Mouse (Mus musculus): ENCODE results near the gene Dusp2. TPM values are rescaled to one million over a fixed set of nuclear protein-coding genes. Genes with fewer than 3 reads are reported as not detected.

Dusp2 gene
- polyA plus RNA-seq, 1 experiment: 116 TPM

- WGBS: 100% methylated on average over 1 of the region's 1 CpGs
- DNase-seq (ENCODE audit: low read depth in 1 of 2, low spot score in 2 of 2): no peak
- Histone ChIP-seq H3K36me3 (ENCODE audit: control insufficient read depth, insufficient read depth, low read length) (no peaks in the 10 kb centered on the region), H3K4me1 (ENCODE audit: control insufficient read depth, insufficient read depth, insufficient read length) (no peaks in the 10 kb centered on the region), H3K4me3 (ENCODE audit: extremely low read depth, insufficient read depth, insufficient read length) (no peak overlapping the region), H3K27ac (ENCODE audit: insufficient read depth, low read length) (no peak overlapping the region), H3K27me3 (ENCODE audit: control insufficient read depth, insufficient read depth, low read length) (no peaks in the 10 kb centered on the region)
- TF ChIP-seq CTCF (IDR thresholded peaks at IDR 0.05; ENCODE audit: extremely low read depth, insufficient read depth, insufficient read length, insufficient replicate concordance) (no peak), POLR2A (IDR thresholded peaks at IDR 0.05; ENCODE audit: low read depth, low read length) (no peak)
These were observed 35.5 kb downstream of the Dusp2 start for GRCm38 (mm10) chr2:127371484-127371861.

DNA sequence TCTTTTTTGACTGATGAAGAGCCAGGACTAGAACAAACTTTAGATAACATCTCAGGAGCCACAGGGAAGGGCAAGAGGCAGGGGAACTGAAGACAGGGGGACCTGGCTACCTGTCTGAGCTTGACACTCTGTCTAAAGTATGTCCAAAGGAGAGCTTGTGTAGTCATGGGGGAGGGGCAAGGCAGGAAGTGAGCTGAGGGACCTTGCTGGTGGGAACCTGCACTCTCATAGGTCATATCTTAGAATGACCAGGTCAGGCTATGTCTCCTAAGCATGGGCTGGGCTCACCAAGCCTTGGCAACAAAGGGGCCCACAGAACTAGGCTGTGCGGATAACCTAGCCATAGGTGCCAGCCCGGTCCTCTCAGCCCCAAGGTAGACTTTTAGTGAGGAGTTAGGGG, 36.1 kb downstream of the Dusp2 start:
- H3K4me3 ChIP-seq (ENCODE audit: extremely low read depth, insufficient read depth, insufficient read length): no peak overlapping the region
- H3K27me3 ChIP-seq (ENCODE audit: control insufficient read depth, insufficient read depth, low read length): no peaks in the 10 kb centered on the region
- 83% methylated on average over 2 of the region's 2 CpGs for WGBS
- H3K36me3 ChIP-seq (ENCODE audit: control insufficient read depth, insufficient read depth, low read length): no peaks in the 10 kb centered on the region
- no peak for TF ChIP-seq POLR2A (IDR thresholded peaks at IDR 0.05; ENCODE audit: low read depth, low read length)
- no peak for TF ChIP-seq CTCF (IDR thresholded peaks at IDR 0.05; ENCODE audit: extremely low read depth, insufficient read depth, insufficient read length, insufficient replicate concordance)
- H3K27ac ChIP-seq (ENCODE audit: insufficient read depth, low read length): no peak overlapping the region
- H3K4me1 ChIP-seq (ENCODE audit: control insufficient read depth, insufficient read depth, insufficient read length): no peaks in the 10 kb centered on the region
- DNase-seq (ENCODE audit: low read depth in 1 of 2, low spot score in 2 of 2): no peak

DNA sequence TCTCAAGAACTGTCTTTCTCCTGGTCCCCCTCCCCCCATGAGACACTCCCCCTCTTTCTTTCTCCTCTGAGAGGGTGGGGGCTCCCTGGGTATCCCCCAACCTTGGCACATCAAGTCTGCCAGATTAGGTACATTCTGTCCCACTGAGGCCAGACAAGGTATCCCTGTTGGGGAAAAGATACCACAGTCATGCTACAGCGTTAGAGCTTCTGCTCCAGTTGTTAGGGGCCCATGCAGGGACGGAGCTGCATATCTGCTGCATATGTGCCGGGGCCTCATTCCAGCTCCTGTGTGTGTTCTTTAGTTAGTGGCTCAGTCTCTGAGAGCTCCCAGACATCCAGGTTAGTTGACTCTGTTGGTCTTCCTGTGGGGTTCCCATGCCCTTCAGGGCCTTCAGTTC, 38.2 kb downstream of the Dusp2 start:
- H3K27ac ChIP-seq (ENCODE audit: insufficient read depth, low read length): no peak overlapping the region

GRCm38 (mm10) chr2:127375087-127375486, 39.1 kb downstream of the Dusp2 start:
- WGBS: 72% methylated on average over 3 of the region's 3 CpGs
- Histone ChIP-seq H3K27me3 (ENCODE audit: control insufficient read depth, insufficient read depth, low read length) (no peaks in the 10 kb centered on the region), H3K36me3 (ENCODE audit: control insufficient read depth, insufficient read depth, low read length) (no peaks in the 10 kb centered on the region), H3K4me1 (ENCODE audit: control insufficient read depth, insufficient read depth, insufficient read length) (no peaks in the 10 kb centered on the region), H3K27ac (ENCODE audit: insufficient read depth, low read length) (no peak overlapping the region), H3K4me3 (ENCODE audit: extremely low read depth, insufficient read depth, insufficient read length) (no peak overlapping the region)
- no peak for DNase-seq (ENCODE audit: low read depth in 1 of 2, low spot score in 2 of 2)
- TF ChIP-seq POLR2A (IDR thresholded peaks at IDR 0.05; ENCODE audit: low read depth, low read length): no peak
- no peak for TF ChIP-seq CTCF (IDR thresholded peaks at IDR 0.05; ENCODE audit: extremely low read depth, insufficient read depth, insufficient read length, insufficient replicate concordance)

More for the DNA sequence above, 38.2 kb downstream of the Dusp2 start:
- Histone ChIP-seq H3K4me1 (ENCODE audit: control insufficient read depth, insufficient read depth, insufficient read length) (no peaks in the 10 kb centered on the region), H3K36me3 (ENCODE audit: control insufficient read depth, insufficient read depth, low read length) (no peaks in the 10 kb centered on the region), H3K4me3 (ENCODE audit: extremely low read depth, insufficient read depth, insufficient read length) (no peak overlapping the region), H3K27me3 (ENCODE audit: control insufficient read depth, insufficient read depth, low read length) (no peaks in the 10 kb centered on the region)
- WGBS: 85% methylated on average over 3 of the region's 3 CpGs
- no peak for DNase-seq (ENCODE audit: low read depth in 1 of 2, low spot score in 2 of 2)
- TF ChIP-seq POLR2A (IDR thresholded peaks at IDR 0.05; ENCODE audit: low read depth, low read length): no peak
- TF ChIP-seq CTCF (IDR thresholded peaks at IDR 0.05; ENCODE audit: extremely low read depth, insufficient read depth, insufficient read length, insufficient replicate concordance): no peak

DNA sequence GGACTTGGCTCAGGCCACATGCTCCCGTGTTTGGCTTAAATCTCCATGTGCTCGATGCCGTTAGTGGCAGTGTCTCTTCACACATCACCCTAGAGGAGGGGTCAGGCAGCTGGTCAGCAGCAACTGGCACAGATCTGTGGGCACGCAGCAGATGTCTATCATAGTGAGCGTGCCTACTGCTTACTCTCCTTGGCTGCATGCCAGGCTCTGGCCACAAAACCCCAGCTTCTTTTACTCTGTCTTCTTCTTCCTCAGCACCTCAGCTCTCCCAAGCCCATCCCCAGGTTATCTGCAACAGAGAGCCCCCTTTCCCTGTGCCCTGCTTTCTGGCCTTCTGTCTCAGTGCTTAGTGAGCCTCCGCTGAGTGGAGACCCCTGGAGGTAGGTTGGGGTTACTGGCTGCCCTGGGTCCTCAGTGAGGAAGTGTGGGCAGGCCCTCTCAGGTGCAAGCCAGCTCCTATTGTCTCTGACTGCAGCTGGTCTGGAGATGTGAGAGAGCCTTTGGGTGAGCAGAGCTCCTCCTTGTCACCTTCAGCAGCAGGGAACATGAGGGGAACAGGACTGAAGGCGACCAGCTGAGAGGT, 39.9 kb downstream of the Dusp2 start:
- DNase-seq (ENCODE audit: low read depth in 1 of 2, low spot score in 2 of 2): peak in 1 of 2 experiments; percentile 29
- Histone ChIP-seq H3K27ac (ENCODE audit: insufficient read depth, low read length) (no peak overlapping the region), H3K4me1 (ENCODE audit: control insufficient read depth, insufficient read depth, insufficient read length) (no peaks in the 10 kb centered on the region), H3K4me3 (ENCODE audit: extremely low read depth, insufficient read depth, insufficient read length) (no peak overlapping the region), H3K27me3 (ENCODE audit: control insufficient read depth, insufficient read depth, low read length) (no peaks in the 10 kb centered on the region), H3K36me3 (ENCODE audit: control insufficient read depth, insufficient read depth, low read length) (no peaks in the 10 kb centered on the region)
- TF ChIP-seq CTCF (IDR thresholded peaks at IDR 0.05; ENCODE audit: extremely low read depth, insufficient read depth, insufficient read length, insufficient replicate concordance) (no peak), POLR2A (IDR thresholded peaks at IDR 0.05; ENCODE audit: low read depth, low read length) (no peak)
- 28% methylated on average over 7 of the region's 7 CpGs for WGBS

GRCm38 (mm10) chr2:127376423-127377051, 40.6 kb downstream of the Dusp2 start:
- Histone ChIP-seq H3K4me3 (ENCODE audit: extremely low read depth, insufficient read depth, insufficient read length) (no peak overlapping the region), H3K27me3 (ENCODE audit: control insufficient read depth, insufficient read depth, low read length) (no peaks in the 10 kb centered on the region), H3K4me1 (ENCODE audit: control insufficient read depth, insufficient read depth, insufficient read length) (no peaks in the 10 kb centered on the region), H3K36me3 (ENCODE audit: control insufficient read depth, insufficient read depth, low read length) (no peaks in the 10 kb centered on the region), H3K27ac (ENCODE audit: insufficient read depth, low read length) (no peak overlapping the region)
- WGBS: 79% methylated on average over 6 of the region's 6 CpGs
- TF ChIP-seq CTCF (IDR thresholded peaks at IDR 0.05; ENCODE audit: extremely low read depth, insufficient read depth, insufficient read length, insufficient replicate concordance) (no peak), POLR2A (IDR thresholded peaks at IDR 0.05; ENCODE audit: low read depth, low read length) (no peak)
- no peak for DNase-seq (ENCODE audit: low read depth in 1 of 2, low spot score in 2 of 2)

GRCm38 (mm10) chr2:127377942-127378610, 42.1 kb downstream of the Dusp2 start:
- DNase-seq (ENCODE audit: low read depth in 1 of 2, low spot score in 2 of 2): no peak
- H3K4me1 ChIP-seq (ENCODE audit: control insufficient read depth, insufficient read depth, insufficient read length): no peaks in the 10 kb centered on the region
- no peaks in the 10 kb centered on the region for H3K36me3 ChIP-seq (ENCODE audit: control insufficient read depth, insufficient read depth, low read length)
- WGBS: 61% methylated on average over 7 of the region's 7 CpGs
- no peak overlapping the region for H3K4me3 ChIP-seq (ENCODE audit: extremely low read depth, insufficient read depth, insufficient read length)
- no peaks in the 10 kb centered on the region for H3K27me3 ChIP-seq (ENCODE audit: control insufficient read depth, insufficient read depth, low read length)
- H3K27ac ChIP-seq (ENCODE audit: insufficient read depth, low read length): no peak overlapping the region
- TF ChIP-seq CTCF (IDR thresholded peaks at IDR 0.05; ENCODE audit: extremely low read depth, insufficient read depth, insufficient read length, insufficient replicate concordance): no peak
- no peak for TF ChIP-seq POLR2A (IDR thresholded peaks at IDR 0.05; ENCODE audit: low read depth, low read length)

Measured in spleen, adult 2 months (tissue).